Mouse (Mus musculus): ENCODE data around the gene Rack1. TPM values are rescaled to one million over a fixed set of nuclear protein-coding genes. Genes with fewer than 3 reads are reported as not detected.
A peak's percentile ranks its signal among the peaks of the same experiment; 100 is the strongest.

Gene Rack1
- total and polyA plus RNA-seq, 3 experiments: 376 to 5,815 (median 4,421) TPM

DNA sequence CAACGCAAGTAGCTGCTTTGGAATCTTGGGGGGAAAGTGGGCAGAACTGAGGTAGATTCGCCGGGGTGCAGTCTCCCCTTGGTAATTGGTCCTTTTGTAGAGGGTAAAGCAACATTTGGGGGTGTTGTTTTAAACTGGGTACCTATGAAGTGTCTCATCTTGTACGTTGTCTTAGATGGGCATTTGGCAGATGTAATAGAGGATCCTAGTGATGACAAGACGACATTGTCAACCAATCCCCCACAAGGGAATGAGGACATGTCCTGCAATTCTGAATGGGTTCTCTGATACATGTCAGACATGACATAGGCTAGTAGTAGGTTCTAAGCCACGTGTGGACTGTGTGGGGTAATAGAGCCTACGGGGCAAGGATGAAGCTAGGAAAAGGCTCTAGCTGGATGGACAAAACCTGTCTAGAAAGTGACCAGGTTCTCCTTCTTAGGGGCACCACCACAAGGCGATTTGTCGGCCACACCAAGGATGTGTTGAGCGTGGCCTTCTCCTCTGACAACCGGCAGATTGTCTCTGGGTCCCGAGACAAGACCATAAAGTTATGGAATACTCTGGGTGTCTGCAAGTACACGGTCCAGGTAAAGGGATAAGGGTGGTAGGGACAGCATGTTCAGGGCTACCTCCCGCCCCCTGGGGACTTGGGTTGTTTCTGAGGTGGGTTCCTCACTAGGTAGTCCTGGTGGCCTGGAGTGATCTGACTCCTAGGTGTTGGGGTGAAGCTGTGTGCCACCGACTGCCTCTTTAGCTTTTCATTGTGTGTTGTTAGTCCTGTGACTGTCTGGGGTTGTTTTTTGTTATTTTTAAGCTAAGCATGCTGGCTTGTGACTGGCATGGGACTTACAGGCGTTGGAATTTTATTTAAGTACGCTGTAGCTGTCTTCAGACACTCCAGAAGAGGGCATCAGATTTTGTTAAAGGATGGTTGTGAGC lies 2.0 kb downstream of the Rack1 start:
- Histone ChIP-seq H3K79me2 (ENCODE audit: control insufficient read depth, insufficient read depth, low read length, poor library complexity) (peaks cover 58% of the 10 kb centered on the region), H3K36me3 (ENCODE audit: control insufficient read depth in 1 of 2, insufficient read depth in 2 of 2, low read length in 2 of 2) (peaks cover 39 to 49% of the 10 kb centered on the region in 2 experiments), H3K27ac (ENCODE audit: control insufficient read depth, low read depth, low read length) (peak overlapping the region; percentile 96), H3K27me3 (ENCODE audit: control insufficient read depth in 1 of 2, insufficient read depth in 2 of 2, low read length in 2 of 2) (no peaks in the 10 kb centered on the region), H3K4me1 (ENCODE audit: control insufficient read depth in 1 of 2, insufficient read depth in 2 of 2, low read length in 2 of 2) (peaks cover 2 to 21% of the 10 kb centered on the region in 2 experiments; a peak in 3 of 4 replicates), H3K9me3 (replicated peaks; ENCODE audit: insufficient read depth, low read length) (no peaks in the 10 kb centered on the region), H3K4me3 (ENCODE audit: control insufficient read depth in 1 of 2, insufficient read depth in 1 of 2, low read depth in 2 of 2, low read length in 2 of 2) (peak overlapping the region; percentile 78 to 96), H3K9ac (ENCODE audit: control insufficient read depth, low read depth, low read length, poor library complexity, severe bottlenecking) (peak overlapping the region; percentile 97)
- DNase-seq (ENCODE audit: low read depth, low spot score): peak; percentile 59
- 0 out of 2 replicates have a peak, but pooled peaks have one; percentile 52 for TF ChIP-seq E2F4 (IDR thresholded peaks at IDR 0.05; ENCODE audit: borderline replicate concordance, low read depth, low read length)
- TF ChIP-seq MXI1 (IDR thresholded peaks at IDR 0.05; ENCODE audit: low read depth, low read length): peak; percentile 43; the same call in 1 of the 2 replicates
- no peak for TF ChIP-seq MAZ (IDR thresholded peaks at IDR 0.05; ENCODE audit: low read depth, low read length)
- no peak for TF ChIP-seq NRF1 (IDR thresholded peaks at IDR 0.05; ENCODE audit: insufficient read depth, low read depth, low read length, poor library complexity, severe bottlenecking)
- TF ChIP-seq CTCF (IDR thresholded peaks at IDR 0.05 in 2 of 3, conservative IDR thresholded peaks at IDR 0.05 in 1 of 3; ENCODE audit: control insufficient read depth in 1 of 3, insufficient read depth in 1 of 3, low read depth in 2 of 3, low read length in 3 of 3, poor library complexity in 1 of 3, severe bottlenecking in 1 of 3): 0 out of 6 replicates have a peak, but pooled peaks of 1 of the 3 experiments have one; percentile 3
- no peak for TF ChIP-seq NELFE (IDR thresholded peaks at IDR 0.05; ENCODE audit: low read depth, low read length)
- TF ChIP-seq SIN3A (IDR thresholded peaks at IDR 0.05; ENCODE audit: low read length): no peak
- TF ChIP-seq TCF12 (IDR thresholded peaks at IDR 0.05; ENCODE audit: low read depth, low read length): no peak
- TF ChIP-seq POLR2A (IDR thresholded peaks at IDR 0.05; ENCODE audit: control insufficient read depth in 1 of 2, insufficient read depth in 1 of 2, low read depth in 1 of 2, low read length in 2 of 2, poor library complexity in 1 of 2): peak in 1 of 2 experiments; percentile 61; a peak in 2 of 4 replicates
- no peak for TF ChIP-seq ZC3H11A (IDR thresholded peaks at IDR 0.05; ENCODE audit: low read depth, low read length)
- TF ChIP-seq EP300 (IDR thresholded peaks at IDR 0.05; ENCODE audit: low read depth in 1 of 2, low read length in 2 of 2): no peak
- 0 out of 2 replicates have a peak, but pooled peaks have one; percentile 30 for TF ChIP-seq POLR2AphosphoS2 (IDR thresholded peaks at IDR 0.05; ENCODE audit: low read length)
- 0 out of 2 replicates have a peak, but pooled peaks have one; percentile 41 for TF ChIP-seq MYC (IDR thresholded peaks at IDR 0.05; ENCODE audit: low read depth, low read length)
- TF ChIP-seq MEF2A (IDR thresholded peaks at IDR 0.05; ENCODE audit: extremely low read depth, insufficient replicate concordance, low read depth, low read length, poor library complexity, severe bottlenecking): no peak
- TF ChIP-seq POLR2AphosphoS5 (IDR thresholded peaks at IDR 0.05; ENCODE audit: borderline replicate concordance, low read depth, low read length): no peak
- TF ChIP-seq CHD2 (IDR thresholded peaks at IDR 0.05; ENCODE audit: low read length): no peak
- TF ChIP-seq GABPA (IDR thresholded peaks at IDR 0.05; ENCODE audit: low read depth, low read length): no peak
- TF ChIP-seq TAL1 (IDR thresholded peaks at IDR 0.05; ENCODE audit: low read length): no peak
- no peak for TF ChIP-seq TBP (IDR thresholded peaks at IDR 0.05; ENCODE audit: low read depth, low read length)
- no peak for TF ChIP-seq ELF1 (IDR thresholded peaks at IDR 0.05; ENCODE audit: low read depth, low read length)
- no peak for TF ChIP-seq RCOR1 (IDR thresholded peaks at IDR 0.05; ENCODE audit: low read depth, low read length)
- no peak for TF ChIP-seq ETS1 (IDR thresholded peaks at IDR 0.05; ENCODE audit: low read depth, low read length)
- no peak for TF ChIP-seq ZMIZ1 (IDR thresholded peaks at IDR 0.05; ENCODE audit: low read depth, low read length)
- TF ChIP-seq CHD1 (IDR thresholded peaks at IDR 0.05; ENCODE audit: low read depth, low read length): peak; percentile 91
- TF ChIP-seq USF1 (IDR thresholded peaks at IDR 0.05; ENCODE audit: low read depth, low read length): no peak
- no peak for TF ChIP-seq RAD21 (IDR thresholded peaks at IDR 0.05; ENCODE audit: low read depth, low read length)
- no peak for TF ChIP-seq UBTF (IDR thresholded peaks at IDR 0.05; ENCODE audit: borderline replicate concordance, insufficient read depth, low read depth, low read length)
- no peak for TF ChIP-seq MYB (IDR thresholded peaks at IDR 0.05; ENCODE audit: low read depth, low read length)
- no peak for TF ChIP-seq GATA1 (IDR thresholded peaks at IDR 0.05; ENCODE audit: low read depth, low read length)
- no peak; the same call in 1 of the 2 replicates for TF ChIP-seq MAX (IDR thresholded peaks at IDR 0.05; ENCODE audit: low read length)
- no peak for TF ChIP-seq HCFC1 (IDR thresholded peaks at IDR 0.05; ENCODE audit: low read depth, low read length)
